Mouse (Mus musculus) bone marrow, adult 2 months (tissue): ENCODE data around the gene Nr5a1. TPM values are rescaled to one million over a fixed set of nuclear protein-coding genes. Genes with fewer than 3 reads are reported as not detected.

Experiments used
- H3K27ac ChIP-seq: fragments of 200-500 bp; 2 replicates; pipeline ENCODE4 v1.5.1; 2012; ENCODE audit warnings: low read depth, mild to moderate bottlenecking, control low read depth, inconsistent platforms, low read length; ENCODE audit not compliant: control insufficient read depth, poor library complexity, insufficient read depth
- H3K4me1 ChIP-seq: fragments of 200-500 bp; 2 replicates; pipeline ENCODE4 v1.6.1; 2011; ENCODE audit warnings: low read length; ENCODE audit not compliant: control insufficient read depth, insufficient read depth
- H3K4me3 ChIP-seq: fragments of 200-500 bp; replicated peaks from 2 replicates; pipeline ENCODE3; 2011; ENCODE audit warnings: mild to moderate bottlenecking, low read depth, low read length, control low read depth; ENCODE audit not compliant: control insufficient read depth
- CTCF ChIP-seq: fragments of 200-500 bp; IDR thresholded peaks from 2 replicates; pipeline ENCODE4 v1.5.1; 2011; ENCODE audit warnings: low read length, control low read depth; ENCODE audit not compliant: control insufficient read depth, insufficient read depth
- POLR2A ChIP-seq: fragments of 200-500 bp; IDR thresholded peaks from 2 replicates; pipeline ENCODE4 v1.6.1; 2011; ENCODE audit warnings: low read depth, mild to moderate bottlenecking, control low read depth, low read length, borderline replicate concordance; ENCODE audit not compliant: control insufficient read depth
- WGBS: fragments of 180-500 bp; shearing (Covaris S2); methylation state at CpG from one replicate; pipeline ENCODE4 v1.1.7; 2018; 5-methylcytosine and 5-hydroxymethylcytosine counted together
- polyA plus RNA-seq: library from polyadenylated mRNA; stranded (reverse); fragments of >200 nt; gene quantifications from 2 replicates; pipeline ENCODE4 v1.2.4, GENCODE M21; 2011; ENCODE audit warnings: low replicate concordance; ENCODE audit not compliant: missing spikeins, insufficient read depth, insufficient read length

Nr5a1 gene
- polyA plus RNA-seq, 1 experiment = not detected

GRCm38 (mm10) chr2:38722076-38722475 lies 7.7 kb upstream of the Nr5a1 start:
- H3K4me3 ChIP-seq = no peak overlapping the region
- no peaks in the 10 kb centered on the region for H3K4me1 ChIP-seq
- H3K27ac ChIP-seq = no peak overlapping the region
- 67% methylated on average over 4 of the region's 4 CpGs for WGBS
- TF ChIP-seq POLR2A (no peak), CTCF (no peak)

DNA sequence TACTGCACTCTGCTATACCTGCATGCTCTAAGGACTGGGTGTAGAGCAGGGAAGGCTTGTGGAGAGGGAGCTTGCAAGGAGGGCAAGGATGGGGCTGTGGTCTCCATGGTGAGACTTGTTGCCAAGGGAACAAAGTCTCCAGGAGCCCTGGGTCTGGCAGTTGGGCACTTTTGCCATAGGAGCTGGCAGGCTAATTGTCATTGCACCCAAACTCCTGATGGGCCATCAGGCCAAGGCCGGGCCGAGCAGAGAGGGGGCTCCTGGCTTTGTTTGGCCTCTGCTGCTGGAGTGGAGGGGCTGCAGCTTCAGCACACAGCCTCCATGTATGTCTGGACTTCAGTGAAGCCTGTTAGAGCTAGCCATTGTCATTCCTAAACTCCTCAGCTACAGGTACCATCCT lies 6.3 kb upstream of the Nr5a1 start:
- Histone ChIP-seq H3K27ac (no peak overlapping the region), H3K4me1 (no peaks in the 10 kb centered on the region), H3K4me3 (no peak overlapping the region)
- TF ChIP-seq POLR2A = no peak
- no peak for TF ChIP-seq CTCF
- 72% methylated on average over 2 of the region's 2 CpGs for WGBS

GRCm38 (mm10) chr2:38719354-38719753 lies 5.0 kb upstream of the Nr5a1 start:
- WGBS = 65% methylated on average over 6 of the region's 6 CpGs
- Histone ChIP-seq H3K27ac (no peak overlapping the region), H3K4me3 (no peak overlapping the region), H3K4me1 (no peaks in the 10 kb centered on the region)
- TF ChIP-seq POLR2A (no peak), CTCF (no peak)

- no peak for TF ChIP-seq CTCF
- TF ChIP-seq POLR2A = no peak
- Histone ChIP-seq H3K4me1 (no peaks in the 10 kb centered on the region), H3K27ac (no peak overlapping the region), H3K4me3 (no peak overlapping the region)
- WGBS = 32% methylated on average over 8 of the region's 8 CpGs
Measured at GRCm38 (mm10) chr2:38718676-38719075, 4.3 kb upstream of the Nr5a1 start.

DNA sequence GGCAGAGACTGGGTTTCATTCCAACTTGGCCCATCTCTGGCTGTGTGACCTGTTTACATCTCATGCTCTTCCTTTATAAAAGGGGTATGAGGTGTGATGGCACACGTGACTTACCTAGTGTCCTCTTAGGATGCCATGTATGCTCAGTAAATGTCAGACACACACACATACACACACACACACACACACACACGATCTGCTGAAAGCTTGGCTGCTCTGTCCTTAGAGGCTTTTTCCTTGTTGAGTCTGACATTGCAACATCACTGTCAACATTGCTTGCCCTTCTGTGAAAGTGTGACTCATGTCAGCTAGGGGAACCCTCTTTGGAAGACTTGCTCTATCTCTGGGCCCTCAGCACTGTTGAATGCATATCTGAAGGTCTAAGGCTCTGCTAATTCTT lies 3.1 kb upstream of the Nr5a1 start:
- H3K27ac ChIP-seq = no peak overlapping the region
- no peak for TF ChIP-seq POLR2A
- TF ChIP-seq CTCF = no peak
- WGBS = 59% methylated on average over 2 of the region's 2 CpGs
- no peaks in the 10 kb centered on the region for H3K4me1 ChIP-seq
- no peak overlapping the region for H3K4me3 ChIP-seq

GRCm38 (mm10) chr2:38713596-38713995 lies 746 bp downstream of the Nr5a1 start:
- Histone ChIP-seq H3K4me1 (no peaks in the 10 kb centered on the region), H3K27ac (no peak overlapping the region), H3K4me3 (no peak overlapping the region)
- 86% methylated on average over 3 of the region's 3 CpGs for WGBS
- TF ChIP-seq POLR2A = no peak
- no peak for TF ChIP-seq CTCF

DNA sequence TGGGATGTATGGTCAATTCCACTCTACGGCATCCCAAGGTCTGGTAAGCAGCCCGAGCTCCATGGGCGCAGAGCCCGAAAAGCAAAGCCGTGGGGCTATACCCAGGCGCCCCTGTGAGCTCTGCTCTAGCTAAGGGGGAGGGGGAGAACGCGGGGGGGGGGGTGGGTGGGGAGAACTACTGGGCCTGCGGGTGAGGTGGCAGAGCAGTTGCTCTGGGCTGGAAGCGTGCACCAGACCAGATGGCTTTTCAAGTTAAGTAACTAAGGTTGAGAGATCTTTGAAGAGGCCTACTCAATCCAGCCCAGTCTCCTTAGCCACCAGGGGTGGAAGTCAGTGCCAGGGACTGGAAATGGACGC lies 1.6 kb downstream of the Nr5a1 start:
- WGBS = 53% methylated on average over 11 of the region's 11 CpGs
- Histone ChIP-seq H3K4me3 (no peak overlapping the region), H3K4me1 (no peaks in the 10 kb centered on the region), H3K27ac (no peak overlapping the region)
- TF ChIP-seq CTCF (no peak), POLR2A (no peak)

GRCm38 (mm10) chr2:38712076-38712768 lies 2.1 kb downstream of the Nr5a1 start:
- no peak overlapping the region for H3K4me3 ChIP-seq
- WGBS = 12% methylated on average over 58 of the region's 58 CpGs
- TF ChIP-seq POLR2A (no peak), CTCF (no peak)
- H3K4me1 ChIP-seq = no peaks in the 10 kb centered on the region
- no peak overlapping the region; the same call in 1 of the 2 replicates for H3K27ac ChIP-seq

GRCm38 (mm10) chr2:38711421-38711861 lies 2.9 kb downstream of the Nr5a1 start:
- H3K4me1 ChIP-seq = no peaks in the 10 kb centered on the region
- WGBS = 6% methylated on average over 40 of the region's 40 CpGs
- TF ChIP-seq CTCF = no peak
- TF ChIP-seq POLR2A = no peak
- no peak overlapping the region; the same call in 1 of the 2 replicates for H3K27ac ChIP-seq
- H3K4me3 ChIP-seq = no peak overlapping the region
